Mouse (Mus musculus) liver, embryonic 11.5 days (tissue): ENCODE results near the gene Zbp1. TPM values are rescaled to one million over a fixed set of nuclear protein-coding genes. Genes with fewer than 3 reads are reported as not detected.

ENCODE experiments used
- ATAC-seq: fragments of 200-750 bp; cut with Nextera tagmentation; replicated peaks from 2 replicates; pipeline ENCODE4 v1.8.0; 2017; ENCODE audit warnings: moderate number of reproducible peaks, mild to moderate bottlenecking, moderate TSS enrichment, moderate library complexity; ENCODE audit not compliant: low FRiP score
- DNase-seq: peaks from one replicate; pipeline ENCODE4 v3.0.0-alpha.2; 2017; ENCODE audit warnings: low spot score
- H3K27ac ChIP-seq: fragments of 300-500 bp; sonication (generic); 2 replicates; pipeline ENCODE4 v1.5.1; 2014; ENCODE audit warnings: mild to moderate bottlenecking, low read depth, low read length, control low read depth
- H3K27me3 ChIP-seq: fragments of 300-500 bp; sonication (generic); replicated peaks from 2 replicates; pipeline ENCODE4 v1.6.1; 2014; ENCODE audit warnings: low read length, mixed read lengths; ENCODE audit not compliant: control insufficient read depth, insufficient read depth
- H3K36me3 ChIP-seq: fragments of 300-500 bp; sonication (generic); 2 replicates; pipeline ENCODE4 v1.6.1; 2014; ENCODE audit warnings: mild to moderate bottlenecking, low read length, moderate library complexity, mixed read lengths; ENCODE audit not compliant: control insufficient read depth, insufficient read depth
- H3K4me1 ChIP-seq: fragments of 300-500 bp; sonication (generic); replicated peaks from 2 replicates; pipeline ENCODE4 v1.6.1; 2014; ENCODE audit warnings: low read length, mixed read lengths; ENCODE audit not compliant: control insufficient read depth, insufficient read depth
- H3K4me2 ChIP-seq: fragments of 300-500 bp; sonication (generic); 2 replicates; pipeline ENCODE4 v1.6.1; 2014; ENCODE audit warnings: mild to moderate bottlenecking, control low read depth, moderate library complexity
- H3K4me3 ChIP-seq: fragments of 300-500 bp; sonication (generic); 2 replicates; pipeline ENCODE4 v1.5.1; 2014; ENCODE audit warnings: low read depth, low read length, control low read depth
- H3K9ac ChIP-seq: fragments of 300-500 bp; sonication (generic); 2 replicates; pipeline ENCODE4 v1.6.1; 2014; ENCODE audit warnings: low read depth, low read length, control low read depth
- H3K9me3 ChIP-seq: fragments of 300-500 bp; sonication (generic); 2 replicates; pipeline ENCODE4 v1.6.1; 2016; ENCODE audit warnings: low read length, inconsistent platforms, mixed read lengths; ENCODE audit not compliant: control insufficient read depth
- WGBS: fragments of 180-500 bp; shearing (Covaris S2); extraction: QIAGEN DNeasy Blood & Tissue Kit; methylation state at CpG from one replicate; pipeline ENCODE4 v1.1.7; 2014; 5-methylcytosine and 5-hydroxymethylcytosine counted together
- polyA plus RNA-seq: library from polyadenylated mRNA; unstranded; fragments of >200 nt; fragmentation: Nextera tagmentation; extraction: Ambion mirVana; gene quantifications from 2 replicates; pipeline ENCODE4 v1.2.1, GENCODE M21; 2014

Zbp1 gene
- polyA plus RNA-seq, 1 experiment from 2014 or later: not detected

GRCm38 (mm10) chr2:173173521-173174511, 44.9 kb downstream of the Zbp1 start:
- no peaks in the 10 kb centered on the region for H3K36me3 ChIP-seq
- peak overlapping the region; percentile 59 for H3K4me2 ChIP-seq
- ATAC-seq (peak; percentile 80), DNase-seq (peak; percentile 49)
- no peak overlapping the region for H3K9ac ChIP-seq
- WGBS: 7% methylated on average over 22 of the region's 22 CpGs
- H3K27me3 ChIP-seq: peaks cover 26% of the 10 kb centered on the region
- H3K9me3 ChIP-seq: no peaks in the 10 kb centered on the region
- 0 out of 2 replicates have a peak overlapping the region, but pooled peaks have one; percentile 22 for H3K27ac ChIP-seq
- H3K4me1 ChIP-seq: peaks cover 10% of the 10 kb centered on the region; the same call in 1 of the 2 replicates
- H3K4me3 ChIP-seq: peak overlapping the region; percentile 19

- H3K9ac ChIP-seq: no peak overlapping the region
- H3K9me3 ChIP-seq: no peaks in the 10 kb centered on the region
- peaks cover 24% of the 10 kb centered on the region for H3K27me3 ChIP-seq
- WGBS: 27% methylated on average over 2 of the region's 2 CpGs
- ATAC-seq (no peak), DNase-seq (peak; percentile 33)
- H3K27ac ChIP-seq: no peak overlapping the region
- no peak overlapping the region for H3K4me3 ChIP-seq
- H3K4me1 ChIP-seq: peaks cover 10% of the 10 kb centered on the region; the same call in 1 of the 2 replicates
- H3K4me2 ChIP-seq: peak overlapping the region; percentile 59; the same call in 1 of the 2 replicates
- no peaks in the 10 kb centered on the region for H3K36me3 ChIP-seq
Observed at GRCm38 (mm10) chr2:173173008-173173407, 45.7 kb downstream of the Zbp1 start.

- H3K27me3 ChIP-seq: peaks cover 21% of the 10 kb centered on the region
- no peak for ATAC-seq
- WGBS: 48% methylated on average over 1 of the region's 1 CpGs
- H3K4me1 ChIP-seq: peaks cover 10% of the 10 kb centered on the region; the same call in 1 of the 2 replicates
- H3K9ac ChIP-seq: no peak overlapping the region
- no peaks in the 10 kb centered on the region for H3K36me3 ChIP-seq
- H3K9me3 ChIP-seq: no peaks in the 10 kb centered on the region
- DNase-seq: peak; percentile 30
- no peak overlapping the region for H3K4me3 ChIP-seq
- H3K4me2 ChIP-seq: no peak overlapping the region
- no peak overlapping the region for H3K27ac ChIP-seq
Observed at GRCm38 (mm10) chr2:173172386-173172785, 46.3 kb downstream of the Zbp1 start.

- Histone ChIP-seq H3K4me2 (no peak overlapping the region), H3K4me1 (peaks cover 10% of the 10 kb centered on the region; the same call in 1 of the 2 replicates), H3K4me3 (no peak overlapping the region), H3K36me3 (no peaks in the 10 kb centered on the region), H3K27ac (no peak overlapping the region), H3K9ac (no peak overlapping the region), H3K27me3 (peaks cover 21% of the 10 kb centered on the region), H3K9me3 (no peaks in the 10 kb centered on the region)
- no peak for DNase-seq
- no peak for ATAC-seq
- WGBS: 63% methylated on average over 5 of the region's 5 CpGs
Observed at GRCm38 (mm10) chr2:173171956-173172355, 46.8 kb downstream of the Zbp1 start.

- no peaks in the 10 kb centered on the region for H3K36me3 ChIP-seq
- H3K4me1 ChIP-seq: peaks cover 10% of the 10 kb centered on the region; the same call in 1 of the 2 replicates
- H3K4me2 ChIP-seq: peak overlapping the region; percentile 46
- DNase-seq: no peak
- H3K27me3 ChIP-seq: peaks cover 21% of the 10 kb centered on the region
- WGBS: 5% methylated on average over 29 of the region's 30 CpGs
- no peak for ATAC-seq
- H3K27ac ChIP-seq: no peak overlapping the region
- H3K9me3 ChIP-seq: no peaks in the 10 kb centered on the region
- no peak overlapping the region for H3K9ac ChIP-seq
- H3K4me3 ChIP-seq: no peak overlapping the region
Observed at GRCm38 (mm10) chr2:173171470-173171869, 47.3 kb downstream of the Zbp1 start.

GRCm38 (mm10) chr2:173170715-173171114, 48.0 kb downstream of the Zbp1 start:
- Histone ChIP-seq H3K36me3 (no peaks in the 10 kb centered on the region), H3K4me2 (no peak overlapping the region), H3K4me3 (no peak overlapping the region), H3K9ac (no peak overlapping the region), H3K4me1 (peaks cover 10% of the 10 kb centered on the region; the same call in 1 of the 2 replicates), H3K9me3 (no peaks in the 10 kb centered on the region), H3K27ac (no peak overlapping the region), H3K27me3 (peaks cover 21% of the 10 kb centered on the region)
- WGBS: 44% methylated on average over 2 of the region's 2 CpGs
- ATAC-seq: no peak
- no peak for DNase-seq

GRCm38 (mm10) chr2:173170081-173170480, 48.6 kb downstream of the Zbp1 start:
- Histone ChIP-seq H3K4me1 (peaks cover 10% of the 10 kb centered on the region; the same call in 1 of the 2 replicates), H3K27me3 (peaks cover 21% of the 10 kb centered on the region), H3K4me2 (no peak overlapping the region), H3K9ac (no peak overlapping the region), H3K9me3 (no peaks in the 10 kb centered on the region), H3K36me3 (no peaks in the 10 kb centered on the region), H3K4me3 (no peak overlapping the region), H3K27ac (no peak overlapping the region)
- DNase-seq (no peak), ATAC-seq (no peak)
- WGBS: 56% methylated on average over 2 of the region's 2 CpGs

GRCm38 (mm10) chr2:173168411-173168851, 50.3 kb downstream of the Zbp1 start:
- Histone ChIP-seq H3K27ac (no peak overlapping the region), H3K36me3 (no peaks in the 10 kb centered on the region), H3K9me3 (no peaks in the 10 kb centered on the region), H3K9ac (no peak overlapping the region), H3K4me1 (0 out of 2 replicates have a peak, but pooled peaks cover 7% of the 10 kb centered on the region), H3K27me3 (peaks cover 21% of the 10 kb centered on the region), H3K4me3 (no peak overlapping the region), H3K4me2 (no peak overlapping the region)
- ATAC-seq (no peak), DNase-seq (no peak)
- 65% methylated on average over 5 of the region's 5 CpGs for WGBS
